Mouse (Mus musculus) lung, embryonic 16.5 days (tissue): ENCODE measurements around the gene Rpp25. TPM values are rescaled to one million over a fixed set of nuclear protein-coding genes. Genes with fewer than 3 reads are reported as not detected.

Source experiments
- ATAC-seq: fragments of 200-750 bp; cut with Nextera tagmentation; 2 replicates; pipeline ENCODE4 v1.8.0; 2017; ENCODE audit warnings: low read depth, mild to moderate bottlenecking, moderate library complexity
- H3K27ac ChIP-seq: fragments of 300-500 bp; sonication (generic); 2 replicates; pipeline ENCODE4 v1.5.1; 2014; ENCODE audit warnings: mild to moderate bottlenecking, control low read depth, low read length
- H3K27me3 ChIP-seq: fragments of 300-500 bp; sonication (generic); 2 replicates; pipeline ENCODE4 v1.6.1; 2014; ENCODE audit warnings: low read depth, low read length, mixed read lengths; ENCODE audit not compliant: control insufficient read depth, insufficient read depth
- H3K36me3 ChIP-seq: fragments of 300-500 bp; sonication (generic); 2 replicates; pipeline ENCODE4 v1.6.1; 2014; ENCODE audit warnings: low read length; ENCODE audit not compliant: control insufficient read depth, insufficient read depth
- H3K4me1 ChIP-seq: fragments of 300-500 bp; sonication (generic); replicated peaks from 2 replicates; pipeline ENCODE4 v1.6.1; 2014; ENCODE audit warnings: low read length, mixed read lengths; ENCODE audit not compliant: control insufficient read depth, insufficient read depth
- H3K4me2 ChIP-seq: fragments of 300-500 bp; sonication (generic); 2 replicates; pipeline ENCODE4 v1.6.1; 2014; ENCODE audit warnings: low read depth, low read length, control low read depth
- H3K4me3 ChIP-seq: fragments of 300-500 bp; sonication (generic); 2 replicates; pipeline ENCODE4 v1.5.1; 2014; ENCODE audit warnings: mild to moderate bottlenecking, low read length, control low read depth
- H3K9ac ChIP-seq: fragments of 300-500 bp; sonication (generic); 2 replicates; pipeline ENCODE4 v1.6.1; 2014; ENCODE audit warnings: low read length, control low read depth
- H3K9me3 ChIP-seq: fragments of 300-500 bp; sonication (generic); 2 replicates; pipeline ENCODE4 v1.6.1; 2016; ENCODE audit warnings: low read length; ENCODE audit not compliant: control insufficient read depth
- WGBS: fragments of 180-500 bp; shearing (Covaris S2); extraction: QIAGEN DNeasy Blood & Tissue Kit; methylation state at CpG from one replicate; pipeline ENCODE4 v1.1.7; 2014; 5-methylcytosine and 5-hydroxymethylcytosine counted together
- polyA plus RNA-seq: library from polyadenylated mRNA; unstranded; fragments of >200 nt; fragmentation: Nextera tagmentation; extraction: Ambion mirVana; gene quantifications from 2 replicates; pipeline ENCODE4 v1.2.1, GENCODE M21; 2015

The Rpp25 gene
- polyA plus RNA-seq, 1 experiment from 2014 or later = 2.1 TPM

DNA sequence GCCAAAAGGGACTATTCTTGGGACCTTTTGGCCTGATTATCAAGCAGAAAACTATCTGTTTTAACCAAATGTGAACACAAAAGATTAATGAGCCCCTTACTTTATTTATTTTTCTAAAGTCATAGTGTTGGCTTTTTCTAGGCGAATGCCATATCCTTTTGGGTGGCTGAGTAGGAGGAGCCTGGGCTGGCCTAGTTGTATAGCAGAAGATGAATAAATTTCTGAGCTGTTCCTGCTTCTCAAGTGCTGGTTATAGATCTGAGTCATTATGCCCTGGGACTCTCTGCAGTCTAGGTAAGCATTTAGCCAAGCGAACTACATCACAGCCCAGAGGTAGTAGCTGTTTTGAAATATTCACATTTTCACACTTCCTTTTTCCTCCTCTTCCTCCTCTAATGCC lies 21.7 kb downstream of the Rpp25 start:
- no peaks in the 10 kb centered on the region for H3K27me3 ChIP-seq
- no peaks in the 10 kb centered on the region for H3K36me3 ChIP-seq
- no peak overlapping the region for H3K4me3 ChIP-seq
- no peak overlapping the region for H3K27ac ChIP-seq
- ATAC-seq = no peak
- peaks cover 11% of the 10 kb centered on the region for H3K4me1 ChIP-seq
- no peaks in the 10 kb centered on the region for H3K9me3 ChIP-seq
- WGBS = 62% methylated on average over 2 of the region's 2 CpGs
- H3K4me2 ChIP-seq = no peak overlapping the region
- H3K9ac ChIP-seq = no peak overlapping the region

DNA sequence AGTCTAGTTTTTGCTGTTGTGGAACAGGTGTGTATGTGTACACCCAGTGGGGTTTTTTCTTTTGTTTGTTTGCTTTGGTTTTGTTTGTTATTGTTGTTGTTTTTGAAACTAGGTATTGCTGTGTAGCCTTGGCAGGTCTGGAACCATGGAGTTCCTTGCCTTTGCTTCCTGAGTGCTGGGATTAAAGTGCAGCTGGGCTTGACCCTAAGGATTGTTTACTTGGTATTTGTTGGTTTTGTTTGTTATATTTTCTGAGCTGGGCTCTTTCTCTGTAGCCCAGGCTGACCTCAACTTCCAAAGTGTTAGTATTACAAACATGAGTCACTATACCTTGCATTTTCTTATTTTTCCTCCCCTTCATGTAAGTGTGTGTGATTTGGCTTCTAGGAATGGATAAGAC lies 22.6 kb downstream of the Rpp25 start:
- no peak for ATAC-seq
- no peak overlapping the region for H3K4me3 ChIP-seq
- no peaks in the 10 kb centered on the region for H3K9me3 ChIP-seq
- H3K4me1 ChIP-seq = peaks cover 11% of the 10 kb centered on the region
- peaks cover 5% of the 10 kb centered on the region for H3K36me3 ChIP-seq
- no peak overlapping the region for H3K9ac ChIP-seq
- no peak overlapping the region for H3K27ac ChIP-seq
- H3K4me2 ChIP-seq = no peak overlapping the region
- no peaks in the 10 kb centered on the region for H3K27me3 ChIP-seq

DNA sequence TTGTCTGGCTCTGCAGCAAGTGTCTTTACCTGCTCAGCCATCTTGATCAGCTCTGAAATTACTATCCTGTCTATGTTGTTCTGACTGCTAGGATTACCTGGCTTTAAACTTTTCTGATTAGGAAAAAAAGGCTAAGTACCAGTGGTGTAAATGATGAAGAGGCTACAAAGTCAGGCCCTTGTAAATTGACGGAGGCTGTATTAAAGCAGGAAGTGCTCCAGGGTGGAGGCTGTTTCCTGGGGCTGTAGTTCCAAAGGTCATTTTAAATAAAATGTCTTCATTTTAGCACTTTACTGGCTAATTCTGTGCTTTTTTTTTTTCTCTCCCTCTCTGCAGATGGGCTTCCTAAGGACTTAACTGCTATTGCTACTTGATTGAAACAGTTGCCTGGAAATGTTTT lies 28.1 kb downstream of the Rpp25 start:
- no peaks in the 10 kb centered on the region for H3K27me3 ChIP-seq
- peaks cover 11% of the 10 kb centered on the region for H3K36me3 ChIP-seq
- ATAC-seq = no peak
- no peak overlapping the region for H3K27ac ChIP-seq
- no peaks in the 10 kb centered on the region for H3K9me3 ChIP-seq
- H3K4me1 ChIP-seq = peaks cover 4% of the 10 kb centered on the region; the same call in 1 of the 2 replicates
- 78% methylated on average over 1 of the region's 1 CpGs for WGBS
- H3K9ac ChIP-seq = no peak overlapping the region
- no peak overlapping the region for H3K4me2 ChIP-seq
- H3K4me3 ChIP-seq = no peak overlapping the region

DNA sequence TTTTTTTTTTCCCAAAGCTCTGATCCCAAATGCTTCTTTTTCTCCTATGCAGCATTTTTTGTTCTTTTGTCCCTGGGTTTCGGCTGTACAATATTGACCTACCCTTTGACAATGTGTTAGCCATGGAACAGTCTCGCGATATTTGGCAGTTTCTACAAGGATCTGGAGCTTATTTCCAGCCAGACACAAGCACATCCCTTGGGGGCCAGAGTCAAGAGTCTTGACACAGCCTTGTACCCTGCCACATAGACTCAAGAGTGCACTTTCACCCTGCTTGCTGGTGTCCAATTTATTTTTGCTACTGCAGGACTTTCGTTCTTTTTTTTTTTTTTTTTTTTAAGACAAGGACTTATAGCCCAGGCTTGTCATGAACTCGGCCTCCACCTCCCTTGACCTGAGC lies 32.5 kb downstream of the Rpp25 start:
- Histone ChIP-seq H3K36me3 (peaks cover 16% of the 10 kb centered on the region), H3K27ac (no peak overlapping the region), H3K4me3 (no peak overlapping the region; the same call in 1 of the 2 replicates), H3K4me1 (peaks cover 15% of the 10 kb centered on the region), H3K27me3 (no peaks in the 10 kb centered on the region), H3K9ac (peak overlapping the region; percentile 97; the same call in 1 of the 2 replicates), H3K9me3 (no peaks in the 10 kb centered on the region), H3K4me2 (peak overlapping the region; percentile 79)
- WGBS = 81% methylated on average over 5 of the region's 5 CpGs
- no peak for ATAC-seq

DNA sequence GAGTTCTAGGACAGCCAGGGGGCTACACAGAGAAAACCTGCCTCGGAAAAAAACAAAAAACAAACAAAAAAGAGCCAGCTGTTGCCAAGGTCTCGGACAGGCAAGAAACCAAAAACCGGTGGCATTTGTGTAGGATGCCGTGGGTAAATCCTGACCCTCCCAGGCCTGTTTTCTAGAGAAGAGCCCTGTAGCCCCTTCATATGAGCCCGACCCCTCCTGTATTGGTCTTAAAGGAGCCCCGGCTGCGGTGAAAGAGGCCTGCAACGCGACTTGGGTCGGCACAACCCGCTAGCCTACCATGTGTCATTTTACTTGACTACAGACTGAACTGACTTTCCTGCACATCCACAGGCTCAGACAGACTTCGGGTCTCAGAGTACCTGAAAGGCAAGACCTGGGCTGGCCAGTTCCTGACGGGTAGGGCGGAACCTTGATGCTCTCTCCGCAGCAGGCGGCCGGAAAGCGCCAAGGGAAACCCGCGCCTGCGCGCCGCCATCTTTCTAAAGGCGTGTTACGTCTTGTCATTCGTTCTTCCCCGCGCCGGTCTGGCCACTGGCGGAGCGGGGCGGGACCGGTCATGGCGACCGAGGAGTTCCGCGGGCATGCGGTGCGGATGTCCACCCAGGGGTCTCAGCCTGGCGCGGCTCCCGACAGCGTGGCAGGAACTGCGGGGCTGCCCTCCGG lies 33.4 kb downstream of the Rpp25 start, which contains the start of gene Fam219b:
Gene Fam219b (plus strand): TSS at position 485 of the 684 bp plus-strand sequence.
- 2% methylated on average over 34 of the region's 45 CpGs for WGBS
- peaks cover 15% of the 10 kb centered on the region for H3K4me1 ChIP-seq
- H3K9ac ChIP-seq = peak within 1 kb of the TSS; percentile 97
- H3K4me2 ChIP-seq = peak within 1 kb of the TSS; percentile 79
- peak; percentile 90 for ATAC-seq
- H3K9me3 ChIP-seq = no peaks in the 10 kb centered on the region
- H3K4me3 ChIP-seq = peak within 1 kb of the TSS; percentile 89
- H3K27ac ChIP-seq = peak within 1 kb of the TSS; percentile 76
- H3K36me3 ChIP-seq = peaks cover 11% of the 10 kb centered on the region
- H3K27me3 ChIP-seq = no peaks in the 10 kb centered on the region

DNA sequence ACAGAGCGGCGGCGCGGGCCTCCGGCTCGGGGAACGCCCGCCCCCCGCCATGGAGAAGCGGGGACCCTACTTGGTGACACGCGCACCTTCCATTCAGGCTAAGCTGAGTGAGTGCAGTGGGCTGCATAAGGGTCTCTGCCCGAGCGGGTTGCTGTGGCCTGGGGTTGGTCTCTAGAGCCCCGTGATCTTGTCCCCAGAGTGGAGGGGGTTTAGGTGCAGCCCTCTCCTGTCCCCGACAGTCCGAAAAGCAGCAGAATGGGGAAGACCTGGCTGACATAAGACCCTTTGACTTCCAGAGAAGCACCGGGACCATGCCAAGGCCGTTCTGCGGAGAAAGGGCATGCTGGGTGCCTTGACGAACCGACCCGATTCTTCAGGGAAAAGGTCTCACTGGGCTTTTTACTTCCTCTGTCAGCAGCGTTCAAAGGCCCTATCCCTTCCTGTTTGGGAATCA lies 33.9 kb downstream of the Rpp25 start:
- Histone ChIP-seq H3K27me3 (no peaks in the 10 kb centered on the region), H3K36me3 (peaks cover 15% of the 10 kb centered on the region), H3K9me3 (no peaks in the 10 kb centered on the region), H3K4me1 (peaks cover 15% of the 10 kb centered on the region), H3K4me3 (peak overlapping the region; percentile 89), H3K9ac (peak overlapping the region; percentile 97), H3K4me2 (peak overlapping the region; percentile 79), H3K27ac (peak overlapping the region; percentile 76)
- ATAC-seq = peak; percentile 12
- WGBS = under 1% methylated on average over 24 of the region's 24 CpGs

DNA sequence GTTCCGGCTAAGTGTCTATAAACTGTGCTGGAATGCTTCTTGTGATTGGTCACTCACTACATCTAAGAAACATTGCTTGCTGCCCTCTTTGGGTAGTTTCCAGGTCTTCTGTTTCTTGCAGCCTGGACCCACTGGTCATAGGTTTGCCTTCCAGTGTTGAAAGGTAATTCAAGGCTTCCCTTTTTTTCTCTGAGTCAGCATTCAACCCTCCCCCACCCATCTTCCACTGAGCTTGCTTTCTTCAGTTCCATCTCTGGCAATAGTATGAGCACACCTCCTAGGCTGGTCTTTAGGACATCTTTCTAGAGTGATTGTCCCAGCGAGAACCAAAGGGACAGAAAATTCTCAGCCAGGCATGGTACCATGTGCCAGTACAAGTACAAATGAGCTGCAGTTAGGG lies 35.7 kb downstream of the Rpp25 start:
- Histone ChIP-seq H3K36me3 (peaks cover 24% of the 10 kb centered on the region), H3K4me3 (no peak overlapping the region), H3K9me3 (no peaks in the 10 kb centered on the region), H3K27me3 (no peaks in the 10 kb centered on the region), H3K9ac (no peak overlapping the region), H3K4me1 (peaks cover 15% of the 10 kb centered on the region), H3K4me2 (no peak overlapping the region), H3K27ac (no peak overlapping the region)
- WGBS = 77% methylated on average over 2 of the region's 2 CpGs
- ATAC-seq = no peak

DNA sequence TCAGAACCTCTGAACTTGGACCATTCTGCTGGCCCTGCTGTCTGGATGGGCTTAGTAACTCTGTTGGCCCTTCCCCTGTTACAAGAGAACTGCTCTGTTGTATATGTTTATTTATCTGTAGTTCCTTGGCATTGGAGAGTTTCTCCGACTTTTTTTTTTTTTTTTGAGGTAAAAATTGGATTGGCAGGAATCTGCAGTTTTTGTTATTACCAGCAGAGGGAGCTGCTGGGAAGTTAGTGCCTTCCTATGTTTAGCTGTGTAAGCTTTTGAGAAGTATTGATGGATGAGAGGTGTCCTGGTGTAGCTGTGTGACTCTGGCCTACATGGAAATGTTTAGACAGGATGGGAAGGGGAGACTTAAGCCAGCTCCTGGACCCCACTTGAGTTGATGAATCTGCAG lies 37.5 kb downstream of the Rpp25 start:
- Histone ChIP-seq H3K36me3 (peaks cover 24% of the 10 kb centered on the region), H3K4me3 (no peak overlapping the region), H3K4me2 (no peak overlapping the region), H3K9ac (no peak overlapping the region), H3K4me1 (peaks cover 15% of the 10 kb centered on the region), H3K9me3 (no peaks in the 10 kb centered on the region), H3K27me3 (no peaks in the 10 kb centered on the region), H3K27ac (no peak overlapping the region)
- 0% methylated on average over 1 of the region's 1 CpGs for WGBS
- ATAC-seq = no peak

DNA sequence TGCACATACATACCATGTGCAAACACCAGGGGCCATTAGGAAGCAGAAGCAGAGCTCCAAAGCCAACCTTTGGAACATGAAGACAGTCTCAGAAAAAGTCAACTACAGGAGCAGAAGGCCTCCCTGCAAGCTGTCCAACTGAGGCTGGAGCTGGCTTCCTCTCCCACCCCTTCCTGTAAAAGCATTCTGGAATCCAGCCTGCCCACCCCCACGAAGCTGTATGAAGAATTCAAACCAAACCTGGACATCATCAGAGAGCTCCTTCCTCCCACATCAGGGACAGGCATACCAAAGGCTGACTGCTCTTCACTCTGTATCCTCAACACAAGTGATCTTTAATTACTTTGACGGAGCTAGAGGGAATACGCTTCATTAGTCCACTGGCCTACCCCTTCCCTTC lies 40.1 kb downstream of the Rpp25 start:
- no peaks in the 10 kb centered on the region for H3K9me3 ChIP-seq
- H3K9ac ChIP-seq = no peak overlapping the region
- H3K4me1 ChIP-seq = peaks cover 3% of the 10 kb centered on the region; the same call in 1 of the 2 replicates
- H3K4me2 ChIP-seq = no peak overlapping the region
- no peaks in the 10 kb centered on the region for H3K27me3 ChIP-seq
- no peak overlapping the region for H3K27ac ChIP-seq
- 79% methylated on average over 3 of the region's 3 CpGs for WGBS
- peaks cover 27% of the 10 kb centered on the region for H3K36me3 ChIP-seq
- no peak overlapping the region for H3K4me3 ChIP-seq
- ATAC-seq = no peak
